Comparison of ENCODE assay signal across 8 mouse cellular contexts in genomic region chr6:87590394-87591281, GRCm38 (mm10). TPM values are rescaled to one million over a fixed set of nuclear protein-coding genes. Genes with fewer than 3 reads are reported as not detected.
A peak's percentile ranks its signal among the peaks of the same experiment; 100 is the strongest.
DNase-seq lines count a peak whose midpoint lies in the region; ATAC-seq and TF ChIP-seq lines count a peak whose summit lies in the region.

TSS of gene Prokr1 (minus strand) at chr6:87590743.

- H3K36me3 ChIP-seq in liver, embryonic 13.5 days = peaks cover 17% of the 10 kb centered on the region

- H3K4me3 ChIP-seq in brown adipose tissue, adult 24 weeks (ENCODE audit: insufficient read depth, low read depth, low read length) = peak within 1 kb of the TSS; percentile 57
- H3K4me3 ChIP-seq in gastrocnemius, adult 2 months = peak within 1 kb of the TSS; percentile 78
- H3K4me3 ChIP-seq in liver, embryonic 13.5 days (replicated peaks) = peak within 1 kb of the TSS; percentile 79

- ATAC-seq in liver, embryonic 13.5 days (ENCODE audit: low read depth) = peak; percentile 92
- peak; percentile 81 for ATAC-seq in monocyte, adult 5-6 weeks (replicated peaks; ENCODE audit: insufficient number of reproducible peaks, low FRiP score, low TSS enrichment, poor library complexity, severe bottlenecking)

- no peaks in the 10 kb centered on the region for H3K4me1 ChIP-seq in brown adipose tissue, adult 24 weeks (ENCODE audit: control insufficient read depth, insufficient read depth, insufficient read length, low read length)
- peaks cover 57% of the 10 kb centered on the region for H3K4me1 ChIP-seq in liver, embryonic 13.5 days (replicated peaks)

- 1% methylated on average over 34 of the region's 34 CpGs for WGBS in liver, embryonic 13.5 days (ENCODE audit: insufficient replicate concordance)

- peaks cover 46% of the 10 kb centered on the region for H3K27me3 ChIP-seq in liver, embryonic 13.5 days

- H3K9ac ChIP-seq in liver, embryonic 13.5 days = peak within 1 kb of the TSS; percentile 89

- H3K4me2 ChIP-seq in liver, embryonic 13.5 days = peak within 1 kb of the TSS; percentile 97

- no peak for TF ChIP-seq CTCF in gastrocnemius, adult 2 months (IDR thresholded peaks at IDR 0.05)

- H3K9me3 ChIP-seq in liver, embryonic 13.5 days (replicated peaks) = no peaks in the 10 kb centered on the region

- intact Hi-C loops in gastrocnemius, adult 2 months (cut with DNase I) = no loop called here

- peak; percentile 18 for DNase-seq in right cerebral cortex, postnatal 25 days
- no peak for DNase-seq in right cerebral cortex, postnatal 10 days (ENCODE audit: low spot score in 2 of 2)
- peak; percentile 79 for DNase-seq in gastrocnemius, adult 2 months
- peak; percentile 62 for DNase-seq in induced T-regulatory cell, adult 2 months (ENCODE audit: low read depth)
- peak; percentile 58 for DNase-seq in liver, embryonic 13.5 days
- peak; percentile 77 for DNase-seq in yolk sac, embryonic 10.5 days (ENCODE audit: low spot score)

- no peak within 1 kb of the TSS for H3K27ac ChIP-seq in brown adipose tissue, adult 24 weeks (replicated peaks; ENCODE audit: low read depth, low read length)
- H3K27ac ChIP-seq in gastrocnemius, adult 2 months = peak within 1 kb of the TSS; percentile 78
- H3K27ac ChIP-seq in liver, embryonic 13.5 days = peak within 1 kb of the TSS; percentile 80

RNA-seq across cellular contexts. Expression of gene Prokr1, which starts in this region (rescaled TPM):
- polyA plus RNA-seq in brown adipose tissue, adult 24 weeks (2012; ENCODE audit: insufficient read depth, insufficient read length, missing spikeins) = 0.24 TPM in 1 of 2 replicates, not detected in the other
- total RNA-seq in gastrocnemius, adult 2 months (2021) = 1 to 10 TPM; 2.1 to 2.7 TPM
- polyA plus RNA-seq in liver, embryonic 13.5 days (2015; fragmentation: Nextera tagmentation; extraction: Ambion mirVana) = 4.9 and 6.7 TPM in 2 replicates
- 0.67 to 2.8 TPM (median 1.9 TPM) in 3 replicates for total RNA-seq in monocyte, adult 5-6 weeks (2017)

Comparison
In these comparisons a context has a peak if more than half of its experiments do, and no peak if none do; other contexts are left out.
1. DNase-seq: peak in right cerebral cortex, postnatal 25 days (single experiment), gastrocnemius, adult 2 months (single experiment), induced T-regulatory cell, adult 2 months (single experiment), liver, embryonic 13.5 days (single experiment) and yolk sac, embryonic 10.5 days (single experiment); none in right cerebral cortex, postnatal 10 days (0 of 2).
2. Peak in every context shown above with its lines, with median percentiles within 50 percentile points of each other: H3K4me3 ChIP-seq.